In the genomic region with DNA sequence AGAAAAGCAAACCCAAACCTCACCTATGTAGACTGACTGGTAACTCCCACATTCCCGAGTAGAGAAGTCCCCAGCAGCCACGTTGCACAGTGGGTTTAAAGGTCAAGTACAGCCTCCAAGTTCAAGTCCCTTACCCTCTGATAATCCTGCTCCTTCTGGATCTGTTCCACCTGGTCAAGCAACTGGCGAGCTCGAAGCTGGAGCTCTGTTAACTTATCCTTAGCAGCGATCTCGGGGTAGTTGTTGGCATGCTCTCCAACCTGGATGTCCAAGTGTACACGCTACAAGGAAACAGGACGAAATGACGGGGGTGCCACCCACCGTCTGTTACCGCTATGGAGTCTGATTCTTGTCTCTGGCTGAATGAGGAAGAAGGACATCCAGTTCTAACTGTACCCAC, we compare ENCODE assay signal across 8 mouse cellular contexts. TPM values are rescaled to one million over a fixed set of nuclear protein-coding genes. Genes with fewer than 3 reads are reported as not detected.
DNase-seq lines count a peak whose midpoint lies in the region; ATAC-seq and TF ChIP-seq lines count a peak whose summit lies in the region.

No protein-coding gene starts in this region.

- TF ChIP-seq RAD21 in MEL (IDR thresholded peaks at IDR 0.05; ENCODE audit: low read depth, low read length) = no peak

- peak overlapping the region; percentile 93 for H3K27ac ChIP-seq in gastrocnemius, adult 2 months
- H3K27ac ChIP-seq in MEL (ENCODE audit: control insufficient read depth, low read depth, low read length) = peak overlapping the region; percentile 22; the same call in 1 of the 2 replicates
- H3K27ac ChIP-seq in hindbrain, embryonic 15.5 days (replicated peaks) = no peak overlapping the region
- peak overlapping the region; percentile 3; the same call in 1 of the 2 replicates for H3K27ac ChIP-seq in liver, embryonic 16.5 days (ENCODE audit: low read length)

- no peak for TF ChIP-seq CTCF in gastrocnemius, adult 2 months (IDR thresholded peaks at IDR 0.05)
- no peak for TF ChIP-seq CTCF in MEL (IDR thresholded peaks at IDR 0.05 in 2 of 3, conservative IDR thresholded peaks at IDR 0.05 in 1 of 3; ENCODE audit: control insufficient read depth in 1 of 3, insufficient read depth in 1 of 3, low read depth in 2 of 3, low read length in 3 of 3, poor library complexity in 1 of 3, severe bottlenecking in 1 of 3)

- peaks cover 0 to 14% of the 10 kb centered on the region in 2 experiments; a peak in 2 of 4 replicates for H3K36me3 ChIP-seq in MEL (ENCODE audit: control insufficient read depth in 1 of 2, insufficient read depth in 2 of 2, low read length in 2 of 2)
- peaks cover 14% of the 10 kb centered on the region for H3K36me3 ChIP-seq in hindbrain, embryonic 15.5 days
- H3K36me3 ChIP-seq in liver, embryonic 16.5 days (ENCODE audit: control insufficient read depth, insufficient read depth) = peaks cover 9% of the 10 kb centered on the region

- H3K4me1 ChIP-seq in MEL (ENCODE audit: control insufficient read depth in 1 of 2, insufficient read depth in 2 of 2, low read length in 2 of 2) = peaks cover 0 to 18% of the 10 kb centered on the region in 2 experiments; a peak in 3 of 4 replicates
- peaks cover 32% of the 10 kb centered on the region for H3K4me1 ChIP-seq in hindbrain, embryonic 15.5 days (replicated peaks)
- H3K4me1 ChIP-seq in liver, embryonic 16.5 days (ENCODE audit: control insufficient read depth, low read depth, low read length) = peaks cover 16% of the 10 kb centered on the region

- H3K4me3 ChIP-seq in gastrocnemius, adult 2 months = peak overlapping the region; percentile 87
- peak overlapping the region; percentile 69 to 89 for H3K4me3 ChIP-seq in MEL (ENCODE audit: control insufficient read depth in 1 of 2, insufficient read depth in 1 of 2, low read depth in 2 of 2, low read length in 2 of 2)
- peak overlapping the region; percentile 96 for H3K4me3 ChIP-seq in hindbrain, embryonic 15.5 days
- peak overlapping the region; percentile 77 for H3K4me3 ChIP-seq in liver, embryonic 16.5 days (ENCODE audit: low read depth, low read length)

- TF ChIP-seq EP300 in MEL (IDR thresholded peaks at IDR 0.05; ENCODE audit: low read depth in 1 of 2, low read length in 2 of 2) = no peak

- peak overlapping the region; percentile 87 for H3K4me2 ChIP-seq in hindbrain, embryonic 15.5 days
- peak overlapping the region; percentile 67 for H3K4me2 ChIP-seq in liver, embryonic 16.5 days (ENCODE audit: low read depth, low read length)

- no peak for DNase-seq in gastrocnemius, adult 2 months
- DNase-seq in gastrocnemius, postnatal 4 days (ENCODE audit: low spot score in 2 of 2) = no peak
- DNase-seq in MEL (ENCODE audit: low read depth, low spot score) = peak; percentile 70
- no peak for DNase-seq in left cerebral cortex, adult 9 months (ENCODE audit: low spot score in 2 of 2)
- no peak for DNase-seq in thymus, postnatal 25 days
- no peak for DNase-seq in left cerebral cortex, postnatal 36 days (ENCODE audit: low spot score in 2 of 2)

- peaks cover 12% of the 10 kb centered on the region for H3K79me2 ChIP-seq in MEL (ENCODE audit: control insufficient read depth, insufficient read depth, low read length, poor library complexity)

- TF ChIP-seq POLR2A in MEL (IDR thresholded peaks at IDR 0.05; ENCODE audit: control insufficient read depth in 1 of 2, insufficient read depth in 1 of 2, low read depth in 1 of 2, low read length in 2 of 2, poor library complexity in 1 of 2) = no peak

- no peaks in the 10 kb centered on the region for H3K27me3 ChIP-seq in MEL (ENCODE audit: control insufficient read depth in 1 of 2, insufficient read depth in 2 of 2, low read length in 2 of 2)
- no peaks in the 10 kb centered on the region for H3K27me3 ChIP-seq in hindbrain, embryonic 15.5 days
- H3K27me3 ChIP-seq in liver, embryonic 16.5 days (ENCODE audit: control insufficient read depth, insufficient read depth, low read depth, low read length) = no peaks in the 10 kb centered on the region

- H3K9me3 ChIP-seq in MEL (replicated peaks; ENCODE audit: insufficient read depth, low read length) = no peaks in the 10 kb centered on the region
- H3K9me3 ChIP-seq in hindbrain, embryonic 15.5 days = no peaks in the 10 kb centered on the region
- H3K9me3 ChIP-seq in liver, embryonic 16.5 days (replicated peaks; ENCODE audit: control insufficient read depth, low read length) = no peaks in the 10 kb centered on the region

- intact Hi-C loops in gastrocnemius, adult 2 months (cut with DNase I) = no loop called here
- intact Hi-C loops in left cerebral cortex, postnatal 36 days (cut with DNase I) = no loop called here

- WGBS in hindbrain, embryonic 15.5 days = 55% methylated on average over 11 of the region's 11 CpGs
- 18% methylated on average over 11 of the region's 11 CpGs for WGBS in liver, embryonic 16.5 days (ENCODE audit: insufficient replicate concordance)

- peak overlapping the region; percentile 76 for H3K9ac ChIP-seq in MEL (ENCODE audit: control insufficient read depth, low read depth, low read length, poor library complexity, severe bottlenecking)
- H3K9ac ChIP-seq in hindbrain, embryonic 15.5 days = peak overlapping the region; percentile 96
- H3K9ac ChIP-seq in liver, embryonic 16.5 days (ENCODE audit: low read depth, low read length) = peak overlapping the region; percentile 84

- ATAC-seq in hindbrain, embryonic 15.5 days (ENCODE audit: low FRiP score, low read depth) = no peak
- no peak for ATAC-seq in liver, embryonic 16.5 days (ENCODE audit: low read depth)

TF ChIP-seq in MEL, 35 proteins besides CTCF, POLR2A, EP300 and RAD21 (continues in another document):
- TF ChIP-seq MYB (IDR thresholded peaks at IDR 0.05; ENCODE audit: low read depth, low read length) = no peak
- TF ChIP-seq SMC3 (IDR thresholded peaks at IDR 0.05; ENCODE audit: low read depth, low read length) = no peak
- no peak for TF ChIP-seq GABPA (IDR thresholded peaks at IDR 0.05; ENCODE audit: low read depth, low read length)
- TF ChIP-seq ZNF384 (IDR thresholded peaks at IDR 0.05; ENCODE audit: low read depth, low read length) = no peak
- TF ChIP-seq HCFC1 (IDR thresholded peaks at IDR 0.05; ENCODE audit: low read depth, low read length) = no peak
- TF ChIP-seq CHD2 (IDR thresholded peaks at IDR 0.05; ENCODE audit: low read length) = no peak
- no peak for TF ChIP-seq CHD1 (IDR thresholded peaks at IDR 0.05; ENCODE audit: low read depth, low read length)
- no peak for TF ChIP-seq ZKSCAN1 (IDR thresholded peaks at IDR 0.05; ENCODE audit: low read depth, low read length)
- TF ChIP-seq ZMIZ1 (IDR thresholded peaks at IDR 0.05; ENCODE audit: low read depth, low read length) = no peak
- no peak for TF ChIP-seq UBTF (IDR thresholded peaks at IDR 0.05; ENCODE audit: borderline replicate concordance, insufficient read depth, low read depth, low read length)
- TF ChIP-seq BHLHE40 (IDR thresholded peaks at IDR 0.05; ENCODE audit: borderline replicate concordance, low read depth, low read length) = no peak
- TF ChIP-seq ETS1 (IDR thresholded peaks at IDR 0.05; ENCODE audit: low read depth, low read length) = no peak
- TF ChIP-seq TBP (IDR thresholded peaks at IDR 0.05; ENCODE audit: low read depth, low read length) = no peak
- TF ChIP-seq KAT2A (conservative IDR thresholded peaks at IDR 0.05; ENCODE audit: low read depth, low read length) = no peak
- no peak for TF ChIP-seq MAZ (IDR thresholded peaks at IDR 0.05; ENCODE audit: low read depth, low read length)
- TF ChIP-seq MEF2A (IDR thresholded peaks at IDR 0.05; ENCODE audit: extremely low read depth, insufficient replicate concordance, low read depth, low read length, poor library complexity, severe bottlenecking) = no peak

RNA-seq across cellular contexts. Expression of gene Tmed4, which starts 1.1 kb away (rescaled TPM):
- 10 to 100 TPM; 57.7 to 75.6 TPM for total RNA-seq in gastrocnemius, adult 2 months (2021)
- total RNA-seq in gastrocnemius, postnatal 4 days (2021) = 10 to 100 TPM; 70.1 to 72.9 TPM
- 47.8 and 60.9 TPM in 2 replicates for total RNA-seq in MEL (2012; rRNA removed)
- 10 to 100 TPM in 1 of 2 experiments, not detected in 1; 66.5 TPM for polyA plus RNA-seq in MEL (2012; ENCODE audit: insufficient read depth in 1 of 2, insufficient read length in 2 of 2, low read depth in 1 of 2, low replicate concordance in 2 of 2, missing spikeins in 1 of 2)
- polyA plus RNA-seq in hindbrain, embryonic 15.5 days (2015; fragmentation: Nextera tagmentation; extraction: Ambion mirVana) = 116 TPM in 2 replicates
- 40.7 and 42.5 TPM in 2 replicates for polyA plus RNA-seq in liver, embryonic 16.5 days (2015; fragmentation: Nextera tagmentation; extraction: Ambion mirVana)
- 10 to 100 TPM; 86.8 to 99.1 TPM for total RNA-seq in left cerebral cortex, postnatal 36 days (2021)

RNA-seq across cellular contexts. Expression of gene Ddx56, which starts 6.0 kb away (rescaled TPM):
- total RNA-seq in gastrocnemius, adult 2 months (2021) = 10 to 100 TPM; 26.1 to 33.0 TPM
- total RNA-seq in gastrocnemius, postnatal 4 days (2021) = 10 to 100 TPM; 35.1 to 40.9 TPM
- total RNA-seq in MEL (2012; rRNA removed) = 178 and 201 TPM in 2 replicates
- polyA plus RNA-seq in MEL (2012; ENCODE audit: insufficient read depth in 1 of 2, insufficient read length in 2 of 2, low read depth in 1 of 2, low replicate concordance in 2 of 2, missing spikeins in 1 of 2) = 100 to 1,000 TPM in 1 of 2 experiments, not detected in 1; 138 TPM
- 67.6 and 69.0 TPM in 2 replicates for polyA plus RNA-seq in hindbrain, embryonic 15.5 days (2015; fragmentation: Nextera tagmentation; extraction: Ambion mirVana)
- 40.2 and 42.1 TPM in 2 replicates for polyA plus RNA-seq in liver, embryonic 16.5 days (2015; fragmentation: Nextera tagmentation; extraction: Ambion mirVana)
- 10 to 100 TPM; 45.8 to 46.5 TPM for total RNA-seq in left cerebral cortex, postnatal 36 days (2021)

RNA-seq across cellular contexts. Expression of gene Ogdh, which starts 17.8 kb away (rescaled TPM):
- 100 to 1,000 TPM; 620 to 834 TPM for total RNA-seq in gastrocnemius, adult 2 months (2021)
- 100 to 1,000 TPM; 340 to 351 TPM for total RNA-seq in gastrocnemius, postnatal 4 days (2021)
- total RNA-seq in MEL (2012; rRNA removed) = 91.8 and 93.7 TPM in 2 replicates
- polyA plus RNA-seq in MEL (2012; ENCODE audit: insufficient read depth in 1 of 2, insufficient read length in 2 of 2, low read depth in 1 of 2, low replicate concordance in 2 of 2, missing spikeins in 1 of 2) = 100 to 1,000 TPM in 1 of 2 experiments, 10 to 100 TPM in 1; 94.9 to 118 TPM
- polyA plus RNA-seq in hindbrain, embryonic 15.5 days (2015; fragmentation: Nextera tagmentation; extraction: Ambion mirVana) = 130 and 133 TPM in 2 replicates
- polyA plus RNA-seq in liver, embryonic 16.5 days (2015; fragmentation: Nextera tagmentation; extraction: Ambion mirVana) = 89.3 and 93.8 TPM in 2 replicates
- 100 to 1,000 TPM; 245 to 252 TPM for total RNA-seq in left cerebral cortex, postnatal 36 days (2021)

RNA-seq across cellular contexts. Expression of gene Npc1l1, which starts 43.7 kb away (rescaled TPM):
- under 1 TPM; 0.31 to 0.36 TPM for total RNA-seq in gastrocnemius, adult 2 months (2021)
- total RNA-seq in gastrocnemius, postnatal 4 days (2021) = under 1 TPM; 0.05 to 0.12 TPM
- total RNA-seq in MEL (2012; rRNA removed) = not detected in 2 replicates
- under 1 TPM in 1 of 2 experiments, not detected in 1; 0.10 TPM for polyA plus RNA-seq in MEL (2012; ENCODE audit: insufficient read depth in 1 of 2, insufficient read length in 2 of 2, low read depth in 1 of 2, low replicate concordance in 2 of 2, missing spikeins in 1 of 2)
- polyA plus RNA-seq in hindbrain, embryonic 15.5 days (2015; fragmentation: Nextera tagmentation; extraction: Ambion mirVana) = 0.07 and 0.08 TPM in 2 replicates
- polyA plus RNA-seq in liver, embryonic 16.5 days (2015; fragmentation: Nextera tagmentation; extraction: Ambion mirVana) = 0.05 and 0.26 TPM in 2 replicates
- total RNA-seq in left cerebral cortex, postnatal 36 days (2021) = 1 to 10 TPM in 1 of 2 experiments, under 1 TPM in 1; 0.72 to 1.2 TPM
